Mouse (Mus musculus): ENCODE results near the gene Rtkn2.

GRCm38 (mm10) chr10:67983776-67984175 lies 4.4 kb downstream of the Rtkn2 start:
- no peak for TF ChIP-seq CTCF (IDR thresholded peaks at IDR 0.05; ENCODE audit: low read depth, low read length)
- TF ChIP-seq TAL1 (conservative IDR thresholded peaks at IDR 0.05; ENCODE audit: low read depth, low read length): no peak

All from G1E (cell line).